Mouse (Mus musculus): ENCODE data around the gene Faf1. TPM values are rescaled to one million over a fixed set of nuclear protein-coding genes. Genes with fewer than 3 reads are reported as not detected.

The Faf1 gene
- polyA plus RNA-seq (2014; fragmentation: Nextera tagmentation; extraction: Ambion mirVana) = 33.9 and 34.6 TPM in 2 replicates

DNA sequence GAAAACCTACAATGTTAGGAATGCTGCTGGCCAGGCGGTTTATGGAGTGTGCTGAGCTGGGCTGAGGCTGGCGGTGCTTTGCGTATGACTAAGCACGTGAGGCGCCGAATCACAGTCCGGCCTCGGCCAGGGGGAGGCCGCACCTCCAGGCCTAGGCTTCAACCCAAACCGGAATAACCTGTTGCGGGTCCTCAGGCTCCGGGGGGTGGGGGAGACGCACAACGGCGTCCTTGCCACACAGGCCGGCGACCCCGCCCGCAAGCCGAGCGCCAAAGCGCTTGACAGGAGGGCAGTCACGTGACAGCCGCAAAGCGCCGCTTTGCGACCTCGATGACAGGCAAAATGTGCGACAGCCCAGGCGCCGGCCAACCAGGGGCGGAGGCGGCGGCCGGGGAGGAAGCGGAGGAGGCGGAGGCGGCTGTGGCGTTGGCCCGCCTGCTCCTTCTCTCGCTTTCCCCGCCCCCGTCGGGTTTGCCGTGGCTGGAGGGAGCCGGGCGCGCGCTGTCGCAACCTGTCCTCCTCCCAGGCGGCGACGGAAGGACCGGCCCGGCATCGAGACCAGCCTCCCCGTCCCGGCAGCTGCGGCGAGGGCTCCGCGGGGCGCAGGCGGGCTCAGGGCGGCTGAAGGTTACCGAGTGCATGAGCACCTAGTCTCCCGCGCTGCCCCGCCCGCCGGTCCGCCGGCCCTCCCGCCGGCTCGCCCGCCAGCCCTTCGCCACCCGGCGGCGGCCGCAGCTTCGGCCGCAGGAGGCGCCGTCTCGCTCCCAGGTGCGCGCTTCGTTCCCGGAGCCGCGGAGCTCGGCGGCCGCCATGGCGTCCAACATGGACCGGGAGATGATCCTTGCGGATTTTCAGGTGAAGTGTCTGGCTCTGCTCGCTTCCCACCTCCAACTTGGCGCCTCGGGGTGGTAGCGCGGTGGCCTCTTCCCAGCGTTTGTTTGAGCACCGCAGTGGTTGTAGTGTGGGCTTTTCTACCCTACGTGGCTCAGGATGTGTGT lies at the start of gene Faf1:
TSS of gene Faf1 (plus strand) at position 371 of the 998 bp plus-strand sequence.
- no peaks in the 10 kb centered on the region for H3K4me1 ChIP-seq (ENCODE audit: control insufficient read depth, insufficient read depth, low read length)
- no peaks in the 10 kb centered on the region for H3K9me3 ChIP-seq (ENCODE audit: control insufficient read depth, low read length)
- no peaks in the 10 kb centered on the region for H3K27me3 ChIP-seq (ENCODE audit: control insufficient read depth, insufficient read depth, low read length)
- peak; percentile 97 for DNase-seq (ENCODE audit: low spot score)
- peak within 1 kb of the TSS; percentile 52 for H3K4me2 ChIP-seq (ENCODE audit: low read depth, severe bottlenecking)
- H3K36me3 ChIP-seq (ENCODE audit: control insufficient read depth, insufficient read depth, low read length) = no peaks in the 10 kb centered on the region
- WGBS = under 1% methylated on average over 86 of the region's 107 CpGs
- peak; percentile 98 for ATAC-seq (ENCODE audit: insufficient number of reproducible peaks, low FRiP score, low TSS enrichment, low read depth)
- H3K4me3 ChIP-seq (ENCODE audit: low read depth, low read length) = peak within 1 kb of the TSS; percentile 81
- peak within 1 kb of the TSS; percentile 78 for H3K9ac ChIP-seq (ENCODE audit: low read length)
- peak within 1 kb of the TSS; percentile 87 for H3K27ac ChIP-seq (replicated peaks; ENCODE audit: low read depth, low read length)

- no peak overlapping the region for H3K27ac ChIP-seq (replicated peaks; ENCODE audit: low read depth, low read length)
- H3K9ac ChIP-seq (ENCODE audit: low read length) = no peak overlapping the region
- H3K4me2 ChIP-seq (ENCODE audit: low read depth, severe bottlenecking) = no peak overlapping the region
- H3K9me3 ChIP-seq (ENCODE audit: control insufficient read depth, low read length) = no peaks in the 10 kb centered on the region
- DNase-seq (ENCODE audit: low spot score) = no peak
- H3K4me3 ChIP-seq (ENCODE audit: low read depth, low read length) = no peak overlapping the region
- no peaks in the 10 kb centered on the region for H3K27me3 ChIP-seq (ENCODE audit: control insufficient read depth, insufficient read depth, low read length)
- no peaks in the 10 kb centered on the region for H3K36me3 ChIP-seq (ENCODE audit: control insufficient read depth, insufficient read depth, low read length)
- H3K4me1 ChIP-seq (ENCODE audit: control insufficient read depth, insufficient read depth, low read length) = no peaks in the 10 kb centered on the region
- no peak for ATAC-seq (ENCODE audit: insufficient number of reproducible peaks, low FRiP score, low TSS enrichment, low read depth)
- 65% methylated on average over 2 of the region's 2 CpGs for WGBS
Measured at GRCm38 (mm10) chr4:109630215-109630614, 46.2 kb upstream of the Faf1 start.

GRCm38 (mm10) chr4:109631029-109631428 lies 45.4 kb upstream of the Faf1 start:
- Histone ChIP-seq H3K4me2 (ENCODE audit: low read depth, severe bottlenecking) (no peak overlapping the region), H3K9ac (ENCODE audit: low read length) (no peak overlapping the region), H3K4me3 (ENCODE audit: low read depth, low read length) (no peak overlapping the region), H3K27me3 (ENCODE audit: control insufficient read depth, insufficient read depth, low read length) (no peaks in the 10 kb centered on the region), H3K36me3 (ENCODE audit: control insufficient read depth, insufficient read depth, low read length) (no peaks in the 10 kb centered on the region), H3K27ac (replicated peaks; ENCODE audit: low read depth, low read length) (no peak overlapping the region), H3K9me3 (ENCODE audit: control insufficient read depth, low read length) (no peaks in the 10 kb centered on the region), H3K4me1 (ENCODE audit: control insufficient read depth, insufficient read depth, low read length) (no peaks in the 10 kb centered on the region)
- no peak for DNase-seq (ENCODE audit: low spot score)
- WGBS = 86% methylated on average over 4 of the region's 4 CpGs
- no peak for ATAC-seq (ENCODE audit: insufficient number of reproducible peaks, low FRiP score, low TSS enrichment, low read depth)

DNA sequence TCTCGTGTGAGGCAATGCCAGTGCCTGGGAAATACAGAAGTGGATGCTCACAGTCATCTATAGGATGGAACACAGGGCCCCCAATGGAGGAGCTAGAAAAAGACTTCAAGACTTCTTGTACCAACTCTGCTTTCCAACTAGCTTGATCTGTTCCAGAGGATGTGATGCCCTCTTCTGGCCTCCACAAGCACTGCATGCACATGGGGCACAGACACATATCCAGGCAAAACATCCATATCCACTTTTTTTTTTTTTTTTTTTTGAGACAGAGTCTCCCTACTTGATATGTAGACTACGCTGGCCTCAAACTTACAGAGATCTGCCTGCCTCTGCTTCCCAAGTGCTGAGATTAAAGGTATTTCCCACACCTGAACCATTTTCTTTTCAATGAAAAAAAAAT lies 41.4 kb upstream of the Faf1 start:
- WGBS = 83% methylated on average over 2 of the region's 2 CpGs
- no peak overlapping the region for H3K27ac ChIP-seq (replicated peaks; ENCODE audit: low read depth, low read length)
- no peak overlapping the region for H3K4me2 ChIP-seq (ENCODE audit: low read depth, severe bottlenecking)
- no peak overlapping the region for H3K4me3 ChIP-seq (ENCODE audit: low read depth, low read length)
- H3K36me3 ChIP-seq (ENCODE audit: control insufficient read depth, insufficient read depth, low read length) = no peaks in the 10 kb centered on the region
- DNase-seq (ENCODE audit: low spot score) (no peak), ATAC-seq (ENCODE audit: insufficient number of reproducible peaks, low FRiP score, low TSS enrichment, low read depth) (no peak)
- H3K9ac ChIP-seq (ENCODE audit: low read length) = no peak overlapping the region
- H3K4me1 ChIP-seq (ENCODE audit: control insufficient read depth, insufficient read depth, low read length) = no peaks in the 10 kb centered on the region
- H3K27me3 ChIP-seq (ENCODE audit: control insufficient read depth, insufficient read depth, low read length) = no peaks in the 10 kb centered on the region
- no peaks in the 10 kb centered on the region for H3K9me3 ChIP-seq (ENCODE audit: control insufficient read depth, low read length)

DNA sequence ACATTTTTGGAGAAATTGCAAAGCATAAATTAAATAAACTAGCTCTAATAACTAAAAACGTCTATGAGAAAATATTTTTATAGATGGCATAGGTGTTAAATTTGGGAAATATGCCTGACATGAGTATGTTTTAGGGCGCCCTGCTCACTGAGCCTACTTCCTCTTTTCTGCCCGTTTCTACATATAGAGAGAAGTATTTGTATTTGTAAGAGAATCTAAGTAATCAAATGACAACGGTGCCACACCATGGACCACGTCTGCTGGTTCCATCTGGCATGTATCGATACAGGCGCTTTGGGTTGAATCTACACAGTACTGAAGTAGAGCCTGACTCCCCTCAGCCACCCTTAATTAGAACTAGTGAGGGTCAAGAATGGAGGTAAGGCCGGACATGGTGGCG lies 37.0 kb upstream of the Faf1 start:
- H3K9me3 ChIP-seq (ENCODE audit: control insufficient read depth, low read length) = no peaks in the 10 kb centered on the region
- H3K36me3 ChIP-seq (ENCODE audit: control insufficient read depth, insufficient read depth, low read length) = no peaks in the 10 kb centered on the region
- DNase-seq (ENCODE audit: low spot score) (no peak), ATAC-seq (ENCODE audit: insufficient number of reproducible peaks, low FRiP score, low TSS enrichment, low read depth) (no peak)
- WGBS = 91% methylated on average over 9 of the region's 9 CpGs
- H3K27me3 ChIP-seq (ENCODE audit: control insufficient read depth, insufficient read depth, low read length) = no peaks in the 10 kb centered on the region
- H3K4me2 ChIP-seq (ENCODE audit: low read depth, severe bottlenecking) = no peak overlapping the region
- no peak overlapping the region for H3K27ac ChIP-seq (replicated peaks; ENCODE audit: low read depth, low read length)
- no peak overlapping the region for H3K9ac ChIP-seq (ENCODE audit: low read length)
- H3K4me1 ChIP-seq (ENCODE audit: control insufficient read depth, insufficient read depth, low read length) = no peaks in the 10 kb centered on the region
- H3K4me3 ChIP-seq (ENCODE audit: low read depth, low read length) = no peak overlapping the region

DNA sequence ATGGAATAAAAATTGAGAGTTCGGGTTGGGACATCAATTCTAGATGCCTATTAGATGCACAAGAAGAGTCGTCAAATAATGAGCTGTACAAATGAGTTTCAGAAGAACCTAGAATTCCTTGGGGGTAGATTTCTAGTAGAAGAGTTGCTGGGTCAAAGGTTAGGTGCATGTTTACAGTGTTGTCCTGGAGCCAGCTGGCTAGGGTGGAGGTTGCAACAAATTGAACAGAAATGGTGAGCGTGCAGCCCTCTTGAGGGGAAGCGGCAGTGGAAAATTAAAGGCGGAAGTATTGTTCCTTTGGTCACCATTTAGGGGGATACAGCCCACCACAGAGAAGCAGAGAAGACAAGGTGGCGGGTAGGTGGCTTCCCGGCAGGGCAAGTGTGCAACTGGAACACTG lies 36.2 kb upstream of the Faf1 start:
- Histone ChIP-seq H3K9ac (ENCODE audit: low read length) (no peak overlapping the region), H3K4me3 (ENCODE audit: low read depth, low read length) (no peak overlapping the region), H3K36me3 (ENCODE audit: control insufficient read depth, insufficient read depth, low read length) (no peaks in the 10 kb centered on the region), H3K9me3 (ENCODE audit: control insufficient read depth, low read length) (no peaks in the 10 kb centered on the region), H3K4me1 (ENCODE audit: control insufficient read depth, insufficient read depth, low read length) (no peaks in the 10 kb centered on the region), H3K27me3 (ENCODE audit: control insufficient read depth, insufficient read depth, low read length) (no peaks in the 10 kb centered on the region), H3K27ac (replicated peaks; ENCODE audit: low read depth, low read length) (no peak overlapping the region), H3K4me2 (ENCODE audit: low read depth, severe bottlenecking) (no peak overlapping the region)
- DNase-seq (ENCODE audit: low spot score) = no peak
- no peak for ATAC-seq (ENCODE audit: insufficient number of reproducible peaks, low FRiP score, low TSS enrichment, low read depth)
- 91% methylated on average over 7 of the region's 7 CpGs for WGBS

DNA sequence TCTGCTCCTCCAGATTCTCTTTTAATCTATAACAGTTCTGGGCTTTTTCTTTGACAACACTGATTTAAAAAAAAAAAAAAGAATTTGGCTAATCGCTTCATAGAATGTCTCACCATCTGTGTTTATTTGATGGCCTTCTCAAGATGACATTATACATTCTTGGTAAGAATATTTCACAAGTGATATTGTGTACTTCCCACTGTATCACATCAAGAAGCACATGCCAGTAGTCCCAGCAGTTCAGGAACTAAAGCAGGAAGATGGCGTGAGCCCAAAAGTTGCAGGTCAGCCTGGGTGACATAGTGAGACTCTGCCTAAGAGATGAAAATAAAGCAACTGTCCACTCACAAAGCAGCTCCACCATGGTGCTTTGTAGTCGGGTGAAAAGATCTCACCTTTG lies 34.9 kb upstream of the Faf1 start:
- no peak overlapping the region for H3K4me3 ChIP-seq (ENCODE audit: low read depth, low read length)
- no peak overlapping the region for H3K4me2 ChIP-seq (ENCODE audit: low read depth, severe bottlenecking)
- H3K4me1 ChIP-seq (ENCODE audit: control insufficient read depth, insufficient read depth, low read length) = no peaks in the 10 kb centered on the region
- H3K36me3 ChIP-seq (ENCODE audit: control insufficient read depth, insufficient read depth, low read length) = no peaks in the 10 kb centered on the region
- ATAC-seq (ENCODE audit: insufficient number of reproducible peaks, low FRiP score, low TSS enrichment, low read depth) (no peak), DNase-seq (ENCODE audit: low spot score) (no peak)
- H3K27me3 ChIP-seq (ENCODE audit: control insufficient read depth, insufficient read depth, low read length) = no peaks in the 10 kb centered on the region
- no peaks in the 10 kb centered on the region for H3K9me3 ChIP-seq (ENCODE audit: control insufficient read depth, low read length)
- no peak overlapping the region for H3K27ac ChIP-seq (replicated peaks; ENCODE audit: low read depth, low read length)
- 83% methylated on average over 3 of the region's 3 CpGs for WGBS
- no peak overlapping the region for H3K9ac ChIP-seq (ENCODE audit: low read length)

GRCm38 (mm10) chr4:109647281-109647680 lies 29.1 kb upstream of the Faf1 start:
- Histone ChIP-seq H3K4me1 (ENCODE audit: control insufficient read depth, insufficient read depth, low read length) (no peaks in the 10 kb centered on the region), H3K9me3 (ENCODE audit: control insufficient read depth, low read length) (no peaks in the 10 kb centered on the region), H3K9ac (ENCODE audit: low read length) (no peak overlapping the region), H3K36me3 (ENCODE audit: control insufficient read depth, insufficient read depth, low read length) (no peaks in the 10 kb centered on the region), H3K27me3 (ENCODE audit: control insufficient read depth, insufficient read depth, low read length) (no peaks in the 10 kb centered on the region), H3K27ac (replicated peaks; ENCODE audit: low read depth, low read length) (no peak overlapping the region), H3K4me3 (ENCODE audit: low read depth, low read length) (no peak overlapping the region), H3K4me2 (ENCODE audit: low read depth, severe bottlenecking) (no peak overlapping the region)
- 63% methylated on average over 4 of the region's 4 CpGs for WGBS
- DNase-seq (ENCODE audit: low spot score) = no peak
- ATAC-seq (ENCODE audit: insufficient number of reproducible peaks, low FRiP score, low TSS enrichment, low read depth) = no peak
